Mouse (Mus musculus): Measurements from ENCODE around the gene Misp. TPM values are rescaled to one million over a fixed set of nuclear protein-coding genes. Genes with fewer than 3 reads are reported as not detected.

Misp gene
- polyA plus RNA-seq, 1 experiment from 2014 or later = 141 TPM

DNA sequence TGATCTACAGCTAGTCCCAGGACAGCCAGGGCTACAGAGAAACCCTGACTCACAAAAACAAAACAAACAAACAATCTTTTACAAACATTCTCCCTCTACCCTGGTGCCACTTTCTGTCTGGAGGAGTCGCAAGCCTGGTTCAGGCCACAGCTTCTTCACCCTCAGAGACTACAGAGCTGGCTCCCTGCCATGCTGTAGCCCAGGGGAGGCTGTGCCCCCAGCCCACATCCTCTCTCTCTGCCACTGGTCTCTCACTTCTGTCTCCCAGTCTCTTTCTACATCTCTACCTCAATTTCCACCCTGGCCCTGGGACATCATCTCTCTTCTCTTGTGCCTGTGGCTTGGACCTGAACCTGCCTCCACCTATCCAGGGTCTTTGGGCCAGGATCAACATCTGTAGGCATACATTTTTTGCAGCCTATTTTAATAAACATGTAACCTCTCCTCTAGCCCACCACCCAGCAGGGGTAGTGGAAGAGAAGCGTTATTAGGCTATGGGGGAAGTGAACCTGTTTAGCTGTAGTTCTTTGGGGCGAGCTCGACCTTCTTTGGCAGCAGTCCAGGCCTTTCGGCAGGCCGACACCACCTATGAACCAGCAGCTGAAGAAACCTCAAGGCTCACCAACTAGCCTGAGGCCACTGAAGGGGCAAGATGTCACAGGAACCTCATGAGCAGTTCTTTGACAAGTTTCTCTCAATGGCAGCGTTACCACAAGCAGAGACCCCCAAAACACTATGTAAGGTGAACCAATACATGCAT lies 11.4 kb downstream of the Misp start:
- WGBS = 75% methylated on average over 7 of the region's 7 CpGs
- no peaks in the 10 kb centered on the region for H3K9me3 ChIP-seq
- H3K4me2 ChIP-seq (replicated peaks) = no peak overlapping the region
- ATAC-seq = no peak
- H3K27ac ChIP-seq = peak overlapping the region; percentile 29; the same call in 1 of the 2 replicates
- no peak overlapping the region for H3K4me3 ChIP-seq (replicated peaks)
- 0 out of 2 replicates have a peak, but pooled peaks cover 8% of the 10 kb centered on the region for H3K4me1 ChIP-seq (replicated peaks)
- H3K36me3 ChIP-seq = peaks cover under 1% of the 10 kb centered on the region
- H3K27me3 ChIP-seq (replicated peaks) = no peaks in the 10 kb centered on the region
- H3K9ac ChIP-seq = no peak overlapping the region

DNA sequence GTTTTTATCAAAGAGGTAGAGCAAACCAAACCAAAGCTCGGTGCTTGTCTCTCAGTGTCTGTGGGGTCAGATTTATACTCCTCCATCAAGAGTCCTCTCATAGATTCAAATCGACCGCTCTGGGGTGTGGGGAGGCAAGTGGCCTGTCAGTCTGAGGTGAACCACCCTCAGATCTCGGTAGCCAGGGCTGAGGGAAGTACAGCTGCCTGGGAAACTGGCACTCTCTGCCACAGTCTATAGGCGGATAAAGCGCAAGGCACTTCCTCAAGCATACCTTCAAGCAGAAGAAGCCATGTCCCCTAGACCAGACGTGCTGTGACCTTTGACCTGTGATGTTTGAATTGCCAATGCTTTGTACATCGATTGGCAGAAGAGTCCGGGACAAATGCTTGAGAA lies 12.0 kb downstream of the Misp start:
- H3K27ac ChIP-seq = no peak overlapping the region
- H3K27me3 ChIP-seq (replicated peaks) = no peaks in the 10 kb centered on the region
- no peaks in the 10 kb centered on the region; the same call in 1 of the 2 replicates for H3K36me3 ChIP-seq
- 62% methylated on average over 9 of the region's 9 CpGs for whole genome bisulfite sequencing
- H3K4me3 ChIP-seq (replicated peaks) = no peak overlapping the region
- no peaks in the 10 kb centered on the region for H3K9me3 ChIP-seq
- no peak overlapping the region for H3K4me2 ChIP-seq (replicated peaks)
- no peak overlapping the region for H3K9ac ChIP-seq
- H3K4me1 ChIP-seq (replicated peaks) = 0 out of 2 replicates have a peak, but pooled peaks cover 5% of the 10 kb centered on the region
- 0 out of 2 replicates have a peak, but pooled peaks have one; percentile 13 for ATAC-seq

DNA sequence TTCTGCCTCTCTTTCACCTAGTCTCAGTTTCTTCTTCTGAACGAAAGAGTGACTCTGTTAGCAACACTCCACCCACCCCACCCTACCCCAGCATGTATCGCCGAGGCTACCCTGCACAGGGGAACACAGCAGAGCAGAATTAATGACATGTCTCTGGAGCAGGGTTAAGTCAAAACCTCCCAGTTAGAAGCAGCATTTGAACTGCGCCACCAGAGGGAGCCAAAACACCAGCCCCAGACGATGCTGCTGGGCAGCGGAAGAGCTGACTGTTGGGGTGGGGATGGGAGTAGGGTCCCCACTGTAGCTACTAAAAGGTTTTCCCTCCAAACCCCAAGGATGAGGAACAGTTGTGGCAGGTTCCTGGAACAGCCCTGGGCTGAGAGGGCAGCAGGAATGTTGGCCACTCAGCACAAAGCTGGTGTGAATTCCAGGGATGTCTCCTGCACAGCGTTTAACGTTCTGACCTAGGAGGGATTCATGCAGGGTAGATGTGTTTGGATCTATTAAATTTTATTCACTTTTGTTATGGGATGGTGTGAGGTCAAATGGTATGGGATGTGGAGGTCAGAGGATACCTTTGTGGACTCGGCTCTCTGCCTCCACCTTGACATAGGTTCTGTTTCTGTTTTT lies 14.1 kb downstream of the Misp start:
- Histone ChIP-seq H3K4me2 (replicated peaks) (no peak overlapping the region), H3K27ac (no peak overlapping the region), H3K9ac (no peak overlapping the region), H3K4me3 (replicated peaks) (no peak overlapping the region), H3K27me3 (replicated peaks) (no peaks in the 10 kb centered on the region), H3K4me1 (replicated peaks) (0 out of 2 replicates have a peak, but pooled peaks cover 5% of the 10 kb centered on the region), H3K9me3 (no peaks in the 10 kb centered on the region), H3K36me3 (no peaks in the 10 kb centered on the region; the same call in 1 of the 2 replicates)
- ATAC-seq = peak; percentile 46
- 23% methylated on average over 9 of the region's 9 CpGs for WGBS

DNA sequence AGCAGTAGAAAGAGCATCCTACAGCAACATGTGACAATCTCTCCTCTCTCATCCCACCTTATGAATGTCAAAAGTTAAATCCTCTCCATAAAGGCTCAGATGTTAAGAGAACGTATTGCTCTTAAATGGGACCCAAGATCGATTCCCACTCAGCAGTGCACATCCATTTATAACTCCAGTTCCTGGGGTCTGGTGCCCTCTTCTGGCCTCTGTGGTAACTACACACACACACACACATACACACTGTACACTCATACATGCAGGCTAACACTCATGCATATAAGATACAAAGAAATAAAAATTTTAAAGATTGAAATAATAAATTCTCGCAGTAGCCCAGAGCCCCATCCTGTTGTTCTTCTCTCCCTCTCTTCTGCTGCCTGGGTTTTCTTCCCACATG lies 16.1 kb downstream of the Misp start:
- WGBS = 99% methylated on average over 3 of the region's 3 CpGs
- Histone ChIP-seq H3K4me1 (replicated peaks) (peaks cover 11% of the 10 kb centered on the region), H3K9ac (no peak overlapping the region), H3K27me3 (replicated peaks) (no peaks in the 10 kb centered on the region), H3K9me3 (no peaks in the 10 kb centered on the region), H3K27ac (no peak overlapping the region), H3K4me2 (replicated peaks) (no peak overlapping the region), H3K36me3 (no peaks in the 10 kb centered on the region), H3K4me3 (replicated peaks) (no peak overlapping the region)
- ATAC-seq = no peak

DNA sequence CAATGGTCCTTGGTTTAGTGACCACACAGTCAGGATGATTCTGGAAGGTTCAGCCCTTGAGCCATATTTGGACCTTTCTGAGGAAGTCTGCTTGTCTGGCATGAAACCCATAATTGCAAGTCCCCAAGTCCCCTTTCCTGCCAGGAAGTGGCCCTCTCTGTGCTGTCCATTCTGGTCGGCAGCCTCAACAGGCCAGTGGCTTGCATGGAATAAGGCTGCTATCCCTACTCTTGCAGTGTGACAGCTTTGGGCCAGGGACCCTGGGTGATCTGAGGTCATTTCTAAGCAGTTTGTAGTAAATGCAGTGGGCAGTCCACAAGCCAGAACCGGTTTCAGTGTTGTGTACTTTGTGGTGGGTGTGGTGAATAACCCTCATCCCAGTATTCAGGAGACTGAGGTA lies 17.4 kb downstream of the Misp start:
- H3K9ac ChIP-seq = no peak overlapping the region
- H3K36me3 ChIP-seq = no peaks in the 10 kb centered on the region
- peaks cover 12% of the 10 kb centered on the region for H3K4me1 ChIP-seq (replicated peaks)
- no peaks in the 10 kb centered on the region for H3K9me3 ChIP-seq
- WGBS = 51% methylated on average over 2 of the region's 2 CpGs
- no peak overlapping the region for H3K27ac ChIP-seq
- no peaks in the 10 kb centered on the region for H3K27me3 ChIP-seq (replicated peaks)
- no peak for ATAC-seq
- no peak overlapping the region for H3K4me2 ChIP-seq (replicated peaks)
- H3K4me3 ChIP-seq (replicated peaks) = no peak overlapping the region

DNA sequence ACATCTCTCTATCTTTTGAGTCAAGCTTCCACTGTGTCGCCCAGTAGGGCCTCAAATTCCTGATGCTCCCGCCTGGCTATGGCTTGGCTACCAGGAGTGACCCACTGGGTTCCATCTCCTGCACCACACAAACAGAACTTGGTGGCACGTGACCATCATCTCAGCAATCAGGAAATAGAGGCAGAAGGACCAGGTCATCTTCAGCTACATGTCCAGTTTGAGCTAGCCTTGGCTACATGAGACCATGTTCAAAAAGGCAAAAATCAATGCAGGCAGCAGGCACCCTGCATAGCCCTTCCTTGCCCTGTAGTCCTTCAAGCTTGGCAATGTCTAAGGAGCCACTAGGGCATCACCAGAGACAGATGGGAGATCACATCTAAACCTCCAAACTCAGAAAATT lies 19.3 kb downstream of the Misp start:
- Histone ChIP-seq H3K9me3 (no peaks in the 10 kb centered on the region), H3K36me3 (no peaks in the 10 kb centered on the region), H3K27me3 (replicated peaks) (no peaks in the 10 kb centered on the region), H3K4me1 (replicated peaks) (peaks cover 19% of the 10 kb centered on the region), H3K9ac (no peak overlapping the region), H3K27ac (peak overlapping the region; percentile 90), H3K4me3 (replicated peaks) (no peak overlapping the region), H3K4me2 (replicated peaks) (peak overlapping the region; percentile 73; the same call in 1 of the 2 replicates)
- no peak for ATAC-seq
- 94% methylated on average over 3 of the region's 3 CpGs for WGBS

DNA sequence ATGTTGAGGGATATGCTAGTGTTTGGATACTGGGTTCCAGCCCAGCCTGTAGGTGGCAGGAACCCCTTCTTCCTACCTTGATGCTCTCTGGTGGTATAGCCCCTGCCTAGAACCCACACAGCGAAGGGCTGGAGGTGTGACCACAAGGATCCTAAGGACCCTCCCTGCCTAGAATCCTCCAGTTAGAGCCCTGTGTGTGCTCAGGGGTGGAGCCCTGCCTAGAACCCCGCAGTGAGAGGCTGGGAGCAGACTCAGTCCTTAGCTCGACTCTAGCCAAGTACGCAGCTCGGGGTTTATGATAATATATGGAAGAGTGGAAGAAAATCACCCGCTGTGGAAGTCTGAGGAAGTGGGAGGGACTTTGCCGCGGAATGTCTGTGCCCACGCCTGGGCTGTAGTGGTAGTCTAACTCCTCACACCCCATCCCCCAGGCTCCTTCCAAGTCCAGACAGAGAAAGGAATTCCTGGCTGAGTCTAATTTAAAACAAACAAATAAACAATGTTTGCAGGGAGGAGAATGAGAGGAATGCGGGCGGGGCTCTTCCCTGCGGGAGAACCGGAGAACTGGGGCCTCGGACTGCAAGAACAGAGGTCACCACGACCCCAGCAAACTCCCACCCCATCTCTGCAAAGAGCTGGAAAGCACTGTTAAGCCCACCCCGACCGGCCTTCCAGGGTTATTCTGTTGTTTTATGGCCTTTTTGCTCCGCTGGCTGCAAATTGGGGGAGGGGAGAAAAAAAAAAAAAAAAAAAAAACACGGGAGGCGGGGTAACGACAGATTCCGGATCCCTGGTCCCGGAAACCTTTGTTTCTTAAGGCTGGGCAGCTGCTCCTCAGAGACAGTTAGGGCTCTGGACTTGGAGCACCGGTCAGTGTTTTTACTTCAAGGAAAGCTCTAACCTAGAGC lies 20.1 kb downstream of the Misp start:
- Histone ChIP-seq H3K36me3 (no peaks in the 10 kb centered on the region), H3K27me3 (replicated peaks) (no peaks in the 10 kb centered on the region), H3K4me3 (replicated peaks) (peak overlapping the region; percentile 38), H3K4me2 (replicated peaks) (peak overlapping the region; percentile 73), H3K27ac (peak overlapping the region; percentile 90), H3K9me3 (no peaks in the 10 kb centered on the region), H3K9ac (peak overlapping the region; percentile 44), H3K4me1 (replicated peaks) (peaks cover 19% of the 10 kb centered on the region)
- ATAC-seq = peak; percentile 91
- under 1% methylated on average over 24 of the region's 24 CpGs for WGBS

DNA sequence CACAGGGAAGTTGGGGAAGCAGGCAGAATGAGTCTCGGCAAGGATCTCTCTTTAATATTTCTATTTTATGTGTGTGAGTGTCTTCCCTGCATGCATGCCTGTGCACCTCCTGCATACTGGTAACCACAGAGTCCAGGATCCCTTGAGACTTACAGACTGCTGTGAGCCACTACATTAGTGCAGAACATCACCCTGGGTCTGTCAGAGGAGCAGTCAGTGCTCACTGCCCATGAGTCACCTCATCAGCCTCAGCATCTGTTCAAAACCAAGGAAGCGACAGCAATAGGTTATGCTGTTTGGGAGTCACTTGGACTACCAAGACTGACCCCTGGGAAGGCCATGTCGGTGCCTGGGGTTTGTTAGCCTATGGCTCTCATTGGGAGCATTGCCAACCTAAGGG lies 21.5 kb downstream of the Misp start:
- Histone ChIP-seq H3K4me1 (replicated peaks) (peaks cover 19% of the 10 kb centered on the region), H3K27ac (0 out of 2 replicates have a peak overlapping the region, but pooled peaks have one; percentile 18), H3K9me3 (no peaks in the 10 kb centered on the region), H3K27me3 (replicated peaks) (no peaks in the 10 kb centered on the region), H3K4me2 (replicated peaks) (no peak overlapping the region), H3K4me3 (replicated peaks) (no peak overlapping the region), H3K36me3 (no peaks in the 10 kb centered on the region), H3K9ac (no peak overlapping the region)
- WGBS = 71% methylated on average over 3 of the region's 3 CpGs
- no peak for ATAC-seq

DNA sequence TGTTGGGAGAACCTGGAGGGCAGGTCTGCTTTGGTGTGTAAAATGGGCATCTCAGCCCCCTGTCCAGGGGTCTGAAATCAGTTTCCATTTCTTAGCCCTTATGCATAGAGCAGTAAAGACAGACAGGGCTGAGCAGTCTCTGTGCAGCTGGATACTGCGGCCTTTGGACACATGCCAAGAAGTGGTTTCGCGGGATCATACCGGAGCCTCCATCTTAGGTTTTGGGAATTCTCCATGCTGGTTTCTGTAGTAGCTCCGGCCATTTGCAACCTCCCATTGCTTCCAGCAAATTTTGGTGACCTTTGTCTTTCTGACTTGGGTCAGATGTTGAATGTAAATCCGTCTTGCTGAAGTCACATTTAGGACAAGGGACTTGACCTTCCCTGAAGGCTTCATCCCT lies 22.7 kb downstream of the Misp start:
- no peak overlapping the region for H3K4me3 ChIP-seq (replicated peaks)
- ATAC-seq = no peak
- no peaks in the 10 kb centered on the region for H3K9me3 ChIP-seq

DNA sequence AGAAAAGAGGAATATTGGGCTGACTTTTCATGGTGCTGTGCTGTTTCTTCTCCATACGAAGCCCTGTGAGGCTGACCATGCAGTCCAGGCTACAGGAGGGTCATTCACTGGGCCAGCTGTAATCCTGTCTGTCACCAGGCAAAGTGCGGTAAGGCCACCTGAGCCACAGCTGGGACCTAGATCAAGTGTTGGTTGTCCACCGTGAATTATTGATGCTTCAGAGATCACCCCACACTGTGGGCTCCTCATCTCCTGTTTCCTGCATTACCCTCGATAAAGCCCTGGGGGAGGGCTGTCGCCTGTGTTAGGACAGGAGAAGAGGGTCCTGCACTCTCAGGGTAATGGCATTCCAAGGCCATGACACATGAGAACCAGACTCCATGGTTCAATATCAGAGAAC lies 25.8 kb downstream of the Misp start:
- no peak overlapping the region for H3K4me3 ChIP-seq (replicated peaks)
- no peak overlapping the region for H3K4me2 ChIP-seq (replicated peaks)
- ATAC-seq = no peak
- no peaks in the 10 kb centered on the region for H3K36me3 ChIP-seq
- H3K27me3 ChIP-seq (replicated peaks) = no peaks in the 10 kb centered on the region
- H3K4me1 ChIP-seq (replicated peaks) = peaks cover 31% of the 10 kb centered on the region
- no peak overlapping the region for H3K27ac ChIP-seq
- 49% methylated on average over 5 of the region's 5 CpGs for WGBS
- H3K9me3 ChIP-seq = no peaks in the 10 kb centered on the region
- no peak overlapping the region for H3K9ac ChIP-seq

More for the DNA sequence above, 22.7 kb downstream of the Misp start:
- Histone ChIP-seq H3K4me1 (replicated peaks) (peaks cover 19% of the 10 kb centered on the region), H3K9ac (no peak overlapping the region), H3K27me3 (replicated peaks) (no peaks in the 10 kb centered on the region), H3K4me2 (replicated peaks) (no peak overlapping the region), H3K36me3 (no peaks in the 10 kb centered on the region), H3K27ac (no peak overlapping the region)
- 51% methylated on average over 6 of the region's 6 CpGs for WGBS

DNA sequence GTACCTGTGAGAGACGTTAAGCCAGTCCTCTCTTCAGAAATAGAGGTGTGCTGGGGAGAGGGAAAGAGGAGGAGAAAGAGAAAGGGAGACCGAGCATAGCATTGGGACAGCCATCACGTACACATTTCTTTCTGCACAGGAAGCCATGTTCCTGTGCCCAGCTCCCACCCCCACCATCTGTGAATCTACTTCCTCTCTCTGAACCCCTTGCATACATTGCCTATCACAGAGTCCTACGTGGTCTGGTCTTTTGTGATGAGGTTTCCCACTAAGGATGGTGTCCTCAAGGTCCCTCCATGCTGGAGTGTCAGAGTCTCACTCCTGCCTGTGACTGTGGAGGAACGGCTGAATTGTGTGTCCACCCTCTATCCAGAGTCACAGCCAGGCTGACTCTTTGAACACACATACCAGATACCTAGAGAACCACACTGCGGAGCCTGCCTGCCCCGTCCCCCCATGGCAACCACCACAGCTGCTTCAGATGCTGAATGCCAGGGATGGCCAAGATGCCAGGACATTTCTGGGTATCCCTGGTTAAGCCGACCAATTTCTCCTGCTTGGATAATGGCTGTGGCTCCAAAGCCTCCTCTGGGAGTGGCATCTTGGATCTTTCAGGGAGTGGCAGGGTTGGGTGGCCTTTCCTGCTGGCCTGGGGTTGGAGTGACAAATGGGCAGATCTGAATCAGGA lies 29.3 kb downstream of the Misp start:
- Histone ChIP-seq H3K9me3 (no peaks in the 10 kb centered on the region), H3K27ac (no peak overlapping the region), H3K36me3 (no peaks in the 10 kb centered on the region), H3K9ac (no peak overlapping the region), H3K27me3 (replicated peaks) (no peaks in the 10 kb centered on the region), H3K4me2 (replicated peaks) (no peak overlapping the region), H3K4me3 (replicated peaks) (no peak overlapping the region), H3K4me1 (replicated peaks) (peaks cover 35% of the 10 kb centered on the region)
- 77% methylated on average over 8 of the region's 8 CpGs for WGBS
- no peak for ATAC-seq
